Mouse (Mus musculus) testis, adult 2 months (tissue): ENCODE measurements around the gene Tnfaip6.

ENCODE experiments used
- CTCF ChIP-seq: fragments of 200-500 bp; IDR thresholded peaks from 2 replicates; pipeline ENCODE4 v1.5.1; 2012; ENCODE audit warnings: low read depth, mild to moderate bottlenecking, inconsistent platforms, low read length, moderate library complexity; ENCODE audit not compliant: control insufficient read depth, insufficient read depth, insufficient replicate concordance
- POLR2A ChIP-seq: fragments of 200-500 bp; IDR thresholded peaks from 2 replicates; pipeline ENCODE4 v1.6.1; 2012; ENCODE audit warnings: low read depth, mild to moderate bottlenecking, inconsistent platforms, low read length, moderate library complexity; ENCODE audit not compliant: control insufficient read depth

DNA sequence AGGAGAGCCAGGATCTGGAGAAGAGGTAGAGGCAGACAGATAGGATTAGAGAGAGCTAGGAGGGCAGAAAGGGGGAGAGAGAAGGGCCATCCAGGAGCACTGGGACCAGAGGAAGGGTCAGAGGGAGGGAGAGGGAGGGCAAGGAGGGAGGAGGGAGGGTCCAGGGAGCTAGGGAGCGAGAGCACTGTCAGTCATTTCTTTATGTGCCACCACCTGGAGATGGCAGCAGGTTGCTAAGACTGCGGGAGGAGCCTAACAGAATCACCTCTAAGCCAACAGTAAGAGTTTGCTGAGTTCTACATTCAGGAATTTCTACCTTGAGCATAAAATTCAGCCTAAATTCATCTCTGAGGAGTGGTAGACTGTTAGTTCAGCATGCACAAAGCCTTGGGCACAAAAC lies 40.9 kb downstream of the Tnfaip6 start:
- TF ChIP-seq CTCF (no peak), POLR2A (no peak)
